Mouse (Mus musculus): ENCODE results near the gene Cmss1. TPM values are rescaled to one million over a fixed set of nuclear protein-coding genes. Genes with fewer than 3 reads are reported as not detected.

Cmss1 gene
- total RNA-seq, 2 experiments from 2014 or later: 18.5 to 19.1 TPM

- DNase-seq (ENCODE audit: low spot score in 2 of 2): no peak
- intact Hi-C loops (cut with DNase I): no loop called here
Observed at GRCm38 (mm10) chr16:57278976-57279626, 327.6 kb downstream of the Cmss1 start.

- DNase-seq (ENCODE audit: low spot score in 2 of 2): no peak
- intact Hi-C loops (cut with DNase I): no loop called here
Observed at GRCm38 (mm10) chr16:57269751-57270150, 336.9 kb downstream of the Cmss1 start.

GRCm38 (mm10) chr16:57268058-57268841, 338.4 kb downstream of the Cmss1 start:
- intact Hi-C loops (cut with DNase I): no loop called here
- peak; percentile 63 to 65 for DNase-seq (ENCODE audit: low spot score in 2 of 2)

GRCm38 (mm10) chr16:57267068-57267467, 339.6 kb downstream of the Cmss1 start:
- intact Hi-C loops (cut with DNase I): no loop called here
- DNase-seq (ENCODE audit: low spot score in 2 of 2): no peak

GRCm38 (mm10) chr16:57260152-57260551, 346.5 kb downstream of the Cmss1 start:
- intact Hi-C loops (cut with DNase I): no loop called here
- no peak for DNase-seq (ENCODE audit: low spot score in 2 of 2)

- DNase-seq (ENCODE audit: low spot score in 2 of 2): no peak
- intact Hi-C loops (cut with DNase I): no loop called here
Observed at GRCm38 (mm10) chr16:57259356-57260083, 347.1 kb downstream of the Cmss1 start.

Other genes starting within 250 kb of the Cmss1 start
- 1 to 10 TPM; 1.9 to 2.1 TPM for gene Col8a1, start 147.9 kb upstream of the Cmss1 start, total RNA-seq (2021)